Mouse (Mus musculus): Measurements from ENCODE around the gene Gm20388.

Gene Gm20388

GRCm38 (mm10) chr8:123719811-123720210 lies 3809.2 kb downstream of the Gm20388 start:
- no peak for DNase-seq (ENCODE audit: low spot score in 2 of 2)

GRCm38 (mm10) chr8:123720471-123721001 lies 3809.9 kb downstream of the Gm20388 start:
- DNase-seq (ENCODE audit: low spot score in 2 of 2) = no peak

- peak in 1 of 2 experiments; percentile 55 for DNase-seq (ENCODE audit: low spot score in 2 of 2)
These were observed 3811.6 kb downstream of the Gm20388 start for GRCm38 (mm10) chr8:123722245-123722644.

- DNase-seq (ENCODE audit: low spot score in 2 of 2) = peak in 1 of 2 experiments; percentile 53
These were observed 3814.1 kb downstream of the Gm20388 start for GRCm38 (mm10) chr8:123724752-123725151.

GRCm38 (mm10) chr8:123725261-123725660 lies 3814.6 kb downstream of the Gm20388 start:
- DNase-seq (ENCODE audit: low spot score in 2 of 2) = no peak

GRCm38 (mm10) chr8:123726759-123727158 lies 3816.1 kb downstream of the Gm20388 start:
- no peak for DNase-seq (ENCODE audit: low spot score in 2 of 2)

- DNase-seq (ENCODE audit: low spot score in 2 of 2) = no peak
These were observed 3818.6 kb downstream of the Gm20388 start for GRCm38 (mm10) chr8:123729055-123729785.

- DNase-seq (ENCODE audit: low spot score in 2 of 2) = no peak
These were observed 3819.3 kb downstream of the Gm20388 start for GRCm38 (mm10) chr8:123729786-123730411.

- no peak for DNase-seq (ENCODE audit: low spot score in 2 of 2)
These were observed 3821.7 kb downstream of the Gm20388 start for GRCm38 (mm10) chr8:123732332-123732731.

GRCm38 (mm10) chr8:123734486-123734885 lies 3823.8 kb downstream of the Gm20388 start:
- DNase-seq (ENCODE audit: low spot score in 2 of 2) = no peak

GRCm38 (mm10) chr8:123736974-123737373 lies 3826.3 kb downstream of the Gm20388 start:
- DNase-seq (ENCODE audit: low spot score in 2 of 2) = no peak

GRCm38 (mm10) chr8:123740263-123740662 lies 3829.6 kb downstream of the Gm20388 start:
- no peak for DNase-seq (ENCODE audit: low spot score in 2 of 2)

- no peak for DNase-seq (ENCODE audit: low spot score in 2 of 2)
These were observed 3830.6 kb downstream of the Gm20388 start for GRCm38 (mm10) chr8:123741232-123741631.

- no peak for DNase-seq (ENCODE audit: low spot score in 2 of 2)
These were observed 3835.8 kb downstream of the Gm20388 start for GRCm38 (mm10) chr8:123746488-123746887.

GRCm38 (mm10) chr8:123747772-123748171 lies 3837.1 kb downstream of the Gm20388 start:
- no peak for DNase-seq (ENCODE audit: low spot score in 2 of 2)

- no peak for DNase-seq (ENCODE audit: low spot score in 2 of 2)
These were observed 3839.6 kb downstream of the Gm20388 start for GRCm38 (mm10) chr8:123750171-123750693.

GRCm38 (mm10) chr8:123752773-123753468 lies 3842.3 kb downstream of the Gm20388 start:
- DNase-seq (ENCODE audit: low spot score in 2 of 2) = no peak

GRCm38 (mm10) chr8:123753604-123754375 lies 3843.1 kb downstream of the Gm20388 start:
- DNase-seq (ENCODE audit: low spot score in 2 of 2) = no peak

- DNase-seq (ENCODE audit: low spot score in 2 of 2) = no peak
These were observed 3844.1 kb downstream of the Gm20388 start for GRCm38 (mm10) chr8:123754538-123755431.

- no peak for DNase-seq (ENCODE audit: low spot score in 2 of 2)
These were observed 3846.3 kb downstream of the Gm20388 start for GRCm38 (mm10) chr8:123756901-123757300.
